In genomic region chr3:108689979-108690378, GRCm38 (mm10) we compare ENCODE assay signal across 16 mouse cellular contexts. TPM values are rescaled to one million over a fixed set of nuclear protein-coding genes. Genes with fewer than 3 reads are reported as not detected.
DNase-seq lines count a peak whose midpoint lies in the region; TF ChIP-seq lines count a peak whose summit lies in the region.
"Had no signal": no experiment of that assay in that cellular context is flagged by ENCODE, and none has a peak within 500 bp of the region (broad histone marks: within the 10 kb centered on the region; RNA-seq: fewer than 3 reads in every experiment).

No protein-coding gene starts in this region.

- no peaks in the 10 kb centered on the region for H3K27me3 ChIP-seq in heart, embryonic 10.5 days (ENCODE audit: insufficient read depth, poor library complexity, severe bottlenecking)
- H3K27me3 ChIP-seq in limb, embryonic 10.5 days (ENCODE audit: low read depth, poor library complexity, severe bottlenecking) = no peaks in the 10 kb centered on the region
- H3K27me3 ChIP-seq: midbrain, embryonic 15.5 days; neural tube, embryonic 12.5 days had no signal

- H3K27ac ChIP-seq in heart, embryonic 10.5 days = no peak overlapping the region
- peak overlapping the region; percentile 33; the same call in 1 of the 2 replicates for H3K27ac ChIP-seq in bone marrow macrophage, adult 2 months (ENCODE audit: insufficient read depth, low read depth, low read length)
- peak overlapping the region; percentile 39; the same call in 1 of the 2 replicates for H3K27ac ChIP-seq in limb, embryonic 10.5 days
- H3K27ac ChIP-seq: hindbrain, embryonic 10.5 days; midbrain, embryonic 15.5 days; neural tube, embryonic 12.5 days had no signal

- TF ChIP-seq CTCF in bone marrow macrophage, adult 2 months (IDR thresholded peaks at IDR 0.05; ENCODE audit: low read depth, low read length) = no peak

- H3K9me3 ChIP-seq in heart, embryonic 10.5 days = no peaks in the 10 kb centered on the region
- H3K9me3 ChIP-seq in limb, embryonic 10.5 days (replicated peaks) = no peaks in the 10 kb centered on the region
- H3K9me3 ChIP-seq: hindbrain, embryonic 10.5 days; midbrain, embryonic 15.5 days; neural tube, embryonic 12.5 days had no signal

- no peak for TF ChIP-seq POLR2A in bone marrow macrophage, adult 2 months (IDR thresholded peaks at IDR 0.05; ENCODE audit: borderline replicate concordance, low read depth, low read length)

- WGBS in heart, embryonic 10.5 days = 89% methylated on average over 4 of the region's 4 CpGs
- 89% methylated on average over 4 of the region's 4 CpGs for WGBS in limb, embryonic 10.5 days

- no peaks in the 10 kb centered on the region for H3K4me1 ChIP-seq in heart, embryonic 10.5 days
- peaks cover 12% of the 10 kb centered on the region for H3K4me1 ChIP-seq in bone marrow macrophage, adult 2 months (ENCODE audit: control insufficient read depth, insufficient read depth, low read length)
- H3K4me1 ChIP-seq in limb, embryonic 10.5 days = no peaks in the 10 kb centered on the region; the same call in 1 of the 2 replicates
- H3K4me1 ChIP-seq: midbrain, embryonic 15.5 days; neural tube, embryonic 12.5 days had no signal

- DNase-seq in heart, adult 11 months = peak; percentile 25
- DNase-seq in heart, embryonic 10.5 days (ENCODE audit: low spot score) = no peak
- peak; percentile 54 for DNase-seq in Muller cell, postnatal 12 days (ENCODE audit: inconsistent ontology term)
- no peak for DNase-seq in limb, embryonic 10.5 days (ENCODE audit: low spot score)
- DNase-seq in cerebellum, adult 11-12 months = no peak
- no peak for DNase-seq in cerebellum, postnatal 36 days
- DNase-seq: cerebellum, adult 2 months; embryo, embryonic 11 days; gastrocnemius, postnatal 36 days; thymus, postnatal 14 days had no signal

- peaks cover 56% of the 10 kb centered on the region for H3K36me3 ChIP-seq in heart, embryonic 10.5 days
- peaks cover 80% of the 10 kb centered on the region for H3K36me3 ChIP-seq in limb, embryonic 10.5 days

- H3K4me3 ChIP-seq in heart, embryonic 10.5 days = no peak overlapping the region
- H3K4me3 ChIP-seq in bone marrow macrophage, adult 2 months (ENCODE audit: insufficient read depth, low read length) = no peak overlapping the region
- no peak overlapping the region for H3K4me3 ChIP-seq in limb, embryonic 10.5 days
- H3K4me3 ChIP-seq: hindbrain, embryonic 10.5 days; midbrain, embryonic 15.5 days; neural tube, embryonic 12.5 days had no signal

RNA-seq across cellular contexts. Expression of gene Gpsm2, which starts 32.1 kb away (rescaled TPM):
- polyA plus RNA-seq in heart, embryonic 10.5 days (2016; fragmentation: Nextera tagmentation; extraction: Ambion mirVana) = 35.6 and 38.7 TPM in 2 replicates
- polyA plus RNA-seq in bone marrow macrophage, adult 2 months (2012; ENCODE audit: insufficient read depth, insufficient read length, missing spikeins) = 12.8 and 14.4 TPM in 2 replicates
- polyA plus RNA-seq in limb, embryonic 10.5 days (2016; fragmentation: Nextera tagmentation; extraction: Ambion mirVana) = 73.9 and 85.3 TPM in 2 replicates

RNA-seq across cellular contexts. Expression of gene Clcc1, which starts 36.3 kb away (rescaled TPM):
- 50.2 and 58.9 TPM in 2 replicates for polyA plus RNA-seq in heart, embryonic 10.5 days (2016; fragmentation: Nextera tagmentation; extraction: Ambion mirVana)
- polyA plus RNA-seq in bone marrow macrophage, adult 2 months (2012; ENCODE audit: insufficient read depth, insufficient read length, missing spikeins) = 43.2 and 45.7 TPM in 2 replicates
- 51.8 and 61.3 TPM in 2 replicates for polyA plus RNA-seq in limb, embryonic 10.5 days (2016; fragmentation: Nextera tagmentation; extraction: Ambion mirVana)

RNA-seq across cellular contexts. Expression of gene Aknad1, which starts 49.5 kb away (rescaled TPM):
- not detected in 2 replicates for polyA plus RNA-seq in heart, embryonic 10.5 days (2016; fragmentation: Nextera tagmentation; extraction: Ambion mirVana)
- not detected in 2 replicates for polyA plus RNA-seq in bone marrow macrophage, adult 2 months (2012; ENCODE audit: insufficient read depth, insufficient read length, missing spikeins)
- polyA plus RNA-seq in limb, embryonic 10.5 days (2016; fragmentation: Nextera tagmentation; extraction: Ambion mirVana) = 0.10 TPM in 1 of 2 replicates, not detected in the other
- polyA plus RNA-seq: cerebellum, adult 2 months; heart, embryonic 14.5 days; liver, adult 2 months; midbrain, embryonic 15.5 days had no signal

Comparison
In these comparisons a context has a peak if more than half of its experiments do, and no peak if none do; other contexts are left out.
1. DNase-seq: peak in heart, adult 11 months (single experiment) and Muller cell, postnatal 12 days (single experiment); none in heart, embryonic 10.5 days (single experiment), limb, embryonic 10.5 days (single experiment), cerebellum, adult 11-12 months (single experiment) and cerebellum, postnatal 36 days (0 of 2).